Mouse (Mus musculus) urinary bladder, postnatal 25 days (tissue): ENCODE results near the gene Tbc1d1.

ENCODE experiments used
- DNase-seq: peaks from one replicate; pipeline ENCODE4 v3.0.0; 2022; ENCODE audit warnings: low spot score

Gene Tbc1d1

DNA sequence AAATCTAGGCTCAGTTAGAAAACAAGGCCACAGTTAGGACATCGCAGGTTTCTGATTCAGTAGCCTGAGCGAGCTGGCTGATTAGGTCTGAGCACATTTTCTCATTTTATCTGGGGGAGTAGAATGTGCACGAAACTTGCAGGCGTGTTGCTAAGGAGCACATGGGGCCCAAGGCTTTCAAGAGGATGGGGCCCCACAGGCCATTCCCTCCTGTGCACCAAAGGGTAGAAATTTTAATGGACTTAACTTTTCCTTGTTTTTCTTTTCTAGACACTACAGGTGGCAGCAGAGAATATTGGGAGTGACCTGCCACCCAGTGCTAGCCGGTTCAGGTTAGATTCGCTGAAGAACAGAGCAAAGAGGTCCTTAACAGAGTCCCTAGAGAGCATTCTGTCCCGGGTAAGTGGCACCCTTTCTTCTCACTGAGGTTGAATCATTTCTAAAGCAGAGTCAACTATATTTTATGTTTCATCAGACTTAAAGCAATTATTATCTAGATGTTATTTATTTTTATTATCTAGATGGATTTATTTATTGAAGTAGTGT lies 121.6 kb downstream of the Tbc1d1 start:
- DNase-seq = no peak

DNA sequence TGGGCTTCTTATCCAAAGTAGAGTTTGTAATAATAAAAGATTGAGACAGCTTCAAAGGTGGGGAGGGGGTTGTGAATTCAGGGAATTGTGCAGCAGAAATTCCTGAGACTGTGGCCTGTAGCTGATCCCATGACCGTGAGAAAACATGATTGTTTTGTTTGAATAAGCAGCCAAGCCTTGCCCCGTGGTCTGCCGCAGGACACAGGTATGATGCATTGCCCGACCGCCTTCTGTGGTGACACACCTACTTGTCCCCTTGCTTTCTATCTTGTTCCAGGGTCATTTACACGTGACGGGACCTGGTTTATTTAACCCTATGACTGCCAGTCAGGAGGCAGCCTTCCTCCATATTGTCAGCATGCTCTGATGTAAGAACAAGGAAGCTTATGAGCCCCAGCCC lies 123.6 kb downstream of the Tbc1d1 start:
- no peak for DNase-seq

DNA sequence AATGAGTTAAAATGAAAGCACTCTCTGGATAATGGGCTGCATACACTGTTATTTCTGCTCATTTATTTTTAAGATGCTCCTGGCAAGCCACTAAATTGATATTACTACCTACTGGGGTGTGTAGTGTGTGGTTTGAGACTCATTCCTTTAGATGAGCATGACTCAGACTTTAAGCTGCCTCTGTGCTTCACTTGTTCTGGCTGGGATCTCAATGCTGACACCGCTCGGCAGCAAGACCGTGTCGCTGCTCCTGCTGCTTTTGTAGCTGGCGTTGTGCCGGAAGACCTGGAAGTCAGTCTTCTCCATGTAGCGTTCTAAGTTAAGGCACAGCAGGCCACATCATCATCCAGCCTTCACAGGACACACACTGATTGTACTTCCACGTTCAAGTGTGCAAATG lies 124.1 kb downstream of the Tbc1d1 start:
- no peak for DNase-seq

DNA sequence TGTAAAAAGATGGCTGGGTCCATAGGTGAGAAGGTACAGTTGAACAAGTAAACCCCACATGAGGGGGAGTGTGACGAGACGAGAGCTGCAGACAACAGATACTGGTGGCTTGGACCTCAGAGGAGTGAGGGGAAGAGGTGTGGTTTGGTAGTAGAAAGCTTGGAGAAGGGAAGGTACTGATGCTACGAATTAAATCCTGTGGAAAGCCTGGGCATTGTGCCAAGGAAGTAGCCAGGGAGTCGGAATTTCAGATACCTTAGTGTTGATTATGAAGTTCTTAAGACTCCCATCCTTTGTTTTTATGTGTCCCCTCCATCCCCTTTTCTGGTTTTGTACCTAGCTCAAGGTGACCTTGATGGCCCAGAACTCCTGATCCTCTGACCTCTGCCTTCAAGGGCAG lies 124.5 kb downstream of the Tbc1d1 start:
- DNase-seq = no peak

DNA sequence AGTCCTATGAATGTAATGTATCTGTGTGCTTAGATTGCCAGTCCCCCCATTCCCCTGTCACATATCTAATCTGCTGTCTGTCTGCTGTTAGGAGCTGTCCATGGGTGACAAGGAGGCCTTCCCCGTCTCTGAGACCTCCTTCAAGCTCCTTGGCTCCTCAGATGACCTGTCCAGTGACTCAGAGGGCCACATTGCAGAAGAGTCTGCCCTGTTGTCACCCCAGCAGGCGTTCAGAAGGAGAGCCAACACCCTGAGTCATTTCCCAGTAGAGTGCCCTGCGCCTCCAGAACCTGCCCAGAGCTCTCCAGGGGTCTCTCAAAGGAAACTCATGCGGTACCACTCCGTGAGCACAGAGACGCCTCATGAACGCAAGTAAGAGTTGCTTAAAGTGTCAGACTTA lies 125.6 kb downstream of the Tbc1d1 start:
- DNase-seq = no peak

DNA sequence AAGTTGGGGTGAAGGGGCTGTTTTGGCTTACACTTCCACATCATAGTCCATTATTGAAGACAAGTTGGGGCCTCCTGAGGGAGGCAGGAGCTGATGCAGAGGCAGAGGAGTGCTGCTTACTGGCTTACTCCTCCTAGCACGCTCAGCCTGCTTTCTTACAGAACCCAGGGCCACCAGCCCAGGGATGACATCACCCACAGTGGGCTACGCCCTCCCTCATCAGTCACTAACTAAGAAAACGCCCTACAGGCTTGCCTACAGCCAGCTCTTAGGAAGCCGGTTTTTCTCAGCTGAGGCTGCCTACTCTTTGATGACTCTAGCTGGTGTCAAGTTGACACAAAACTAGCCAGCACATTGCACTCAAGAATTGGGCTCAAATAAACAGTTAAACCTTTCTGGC lies 126.5 kb downstream of the Tbc1d1 start:
- DNase-seq = no peak

DNA sequence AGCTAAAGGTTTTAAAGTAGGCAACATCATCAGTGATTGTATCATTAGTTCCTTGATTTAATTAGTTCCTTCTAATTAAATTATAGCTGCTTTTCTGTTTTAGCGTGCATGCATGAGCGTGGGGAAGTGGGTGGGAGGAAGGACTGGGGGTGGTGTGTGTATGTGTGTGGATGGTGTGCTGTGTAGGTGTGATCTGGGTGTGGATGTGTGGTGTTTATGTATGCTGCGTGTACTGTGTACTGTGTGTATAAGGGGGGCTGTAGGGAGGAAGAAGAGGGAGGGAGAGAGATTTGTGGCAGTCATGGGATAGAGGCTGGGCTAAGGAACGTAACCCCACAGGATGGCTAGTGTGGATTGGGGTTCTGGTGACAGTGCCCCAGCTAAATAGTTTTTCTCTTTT lies 129.2 kb downstream of the Tbc1d1 start:
- DNase-seq = no peak

DNA sequence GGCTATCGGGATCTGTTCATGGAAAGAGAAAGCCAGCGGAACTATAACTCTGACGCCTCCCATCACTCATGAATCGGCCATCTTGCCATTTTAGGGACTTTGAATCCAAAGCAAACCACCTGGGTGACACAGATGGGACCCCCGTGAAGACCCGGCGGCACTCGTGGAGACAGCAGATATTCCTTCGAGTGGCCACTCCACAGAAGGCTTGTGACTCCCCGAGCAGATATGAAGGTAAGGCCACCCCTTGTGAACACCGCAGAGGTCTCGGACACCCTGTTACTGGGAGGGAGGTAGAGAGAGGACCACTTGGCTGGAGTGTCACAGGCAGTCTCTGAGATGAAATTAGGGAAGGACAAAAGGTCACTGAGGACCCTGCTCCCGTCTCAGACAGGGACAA lies 129.7 kb downstream of the Tbc1d1 start:
- DNase-seq = no peak

DNA sequence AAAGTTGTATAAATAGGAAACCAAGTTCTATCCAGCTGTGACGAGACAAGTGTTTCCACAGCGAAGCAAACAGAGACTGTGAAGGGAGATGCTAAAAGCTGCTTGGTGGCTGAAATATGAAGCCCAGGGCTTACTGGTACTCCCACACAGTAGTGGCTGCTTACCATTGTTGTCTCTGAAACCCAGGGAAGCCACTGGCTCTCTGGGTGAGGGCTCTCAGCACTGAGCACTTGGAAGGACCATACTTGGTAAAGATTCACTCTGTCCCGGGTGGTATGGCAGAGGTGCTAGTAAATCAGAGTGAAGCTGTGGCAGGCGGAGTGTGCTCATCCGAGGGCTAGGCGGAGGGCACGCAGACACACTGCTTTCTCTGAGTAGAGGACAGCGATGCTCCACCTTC lies 131.2 kb downstream of the Tbc1d1 start:
- DNase-seq = no peak

DNA sequence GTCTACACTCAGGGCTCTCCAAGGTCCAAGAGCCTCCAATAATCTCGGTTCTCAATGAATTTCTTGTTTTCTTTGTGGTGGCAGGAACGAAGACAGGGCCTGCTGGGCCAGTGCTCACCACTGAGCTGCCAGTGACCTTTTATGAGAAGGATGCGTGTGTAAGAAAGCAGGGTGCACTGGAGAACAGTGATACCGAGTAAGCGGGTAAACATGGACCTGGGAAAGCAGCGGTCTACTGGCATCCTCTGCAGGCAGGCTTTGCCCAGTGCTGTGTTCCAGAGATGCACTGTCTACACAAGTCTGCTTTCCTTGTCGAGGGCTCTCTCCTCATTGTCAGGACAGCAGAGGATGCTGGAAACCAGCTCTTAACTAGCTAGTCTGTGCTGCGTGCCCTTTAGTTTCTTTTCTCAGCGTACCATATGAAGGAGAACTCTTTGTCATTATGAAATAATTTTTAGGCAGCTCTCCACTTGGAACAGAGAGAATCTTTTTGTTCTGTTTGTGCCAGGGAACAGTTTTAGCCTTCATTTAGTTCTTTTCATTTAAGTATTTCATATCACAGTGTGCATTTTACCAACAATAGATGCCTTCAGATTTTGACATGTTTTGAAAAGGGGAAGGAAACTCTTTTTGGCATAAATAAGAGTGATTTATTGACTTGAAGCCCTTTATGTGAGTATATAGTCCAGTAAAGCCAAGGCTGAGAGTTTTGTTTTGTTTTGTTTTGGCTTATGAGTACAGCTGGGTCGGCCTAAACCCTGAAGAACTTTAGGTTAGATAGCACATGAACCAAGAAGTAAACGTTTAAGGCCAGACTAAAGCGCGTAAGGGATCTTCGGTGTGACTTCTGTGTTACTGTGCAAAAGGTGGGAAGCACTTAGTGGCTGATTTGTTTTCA lies 132.2 kb downstream of the Tbc1d1 start:
- no peak for DNase-seq

DNA sequence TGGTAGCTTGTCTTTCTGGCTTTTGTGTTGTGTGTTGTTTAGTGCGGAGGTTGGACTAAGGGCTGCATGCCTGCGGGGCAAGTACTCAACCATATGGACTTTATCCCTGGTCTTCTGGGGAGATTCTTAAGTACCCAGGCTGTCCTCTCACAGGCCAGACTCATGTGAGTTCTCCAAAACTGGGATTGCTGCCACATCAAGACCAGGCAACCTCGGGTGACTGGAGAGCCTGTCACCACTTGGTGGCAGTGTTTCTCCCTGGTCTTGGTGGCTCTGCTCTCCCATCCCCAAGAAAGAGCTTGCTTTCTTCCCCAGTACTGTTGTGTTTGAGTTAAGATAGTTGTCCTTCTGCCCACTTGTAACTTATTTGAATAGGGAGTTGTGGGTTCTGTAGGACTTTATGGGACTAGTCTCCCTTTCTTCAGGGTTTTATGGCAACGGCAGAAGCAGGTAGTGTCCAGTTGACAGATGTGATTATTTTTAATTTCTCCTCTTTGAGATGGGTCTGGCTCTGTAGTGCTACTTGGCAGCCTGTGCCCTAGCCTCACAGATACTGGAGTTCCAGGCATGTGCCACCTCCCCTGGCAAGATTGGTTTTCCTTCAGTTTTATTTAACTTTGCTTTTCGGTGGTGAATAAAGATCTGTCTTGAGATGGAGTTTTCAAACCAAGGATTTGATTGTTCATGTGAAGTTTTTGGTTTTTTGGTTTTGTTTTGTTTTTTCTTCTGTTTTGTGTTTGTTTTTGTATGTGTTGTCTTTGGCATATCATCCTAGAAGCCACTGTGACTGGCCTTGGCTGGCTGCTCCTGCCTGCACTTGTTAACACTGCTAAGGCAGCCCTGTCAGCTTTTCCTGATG lies 133.3 kb downstream of the Tbc1d1 start:
- DNase-seq = peak; percentile 72

DNA sequence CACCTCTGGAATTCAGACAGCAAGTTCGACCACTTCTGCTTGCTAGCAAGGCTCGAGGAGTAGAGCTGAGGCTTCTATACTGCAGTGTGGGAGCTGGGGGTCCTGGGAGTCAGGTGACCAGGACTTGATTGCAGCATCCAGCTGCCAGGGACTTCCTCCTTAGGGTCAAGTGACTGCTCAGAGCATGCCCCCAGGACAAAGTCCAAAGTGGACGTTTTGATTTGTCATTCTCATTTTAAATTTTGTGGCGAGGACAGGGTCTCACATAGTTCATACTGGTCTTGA lies 133.9 kb downstream of the Tbc1d1 start:
- no peak for DNase-seq

DNA sequence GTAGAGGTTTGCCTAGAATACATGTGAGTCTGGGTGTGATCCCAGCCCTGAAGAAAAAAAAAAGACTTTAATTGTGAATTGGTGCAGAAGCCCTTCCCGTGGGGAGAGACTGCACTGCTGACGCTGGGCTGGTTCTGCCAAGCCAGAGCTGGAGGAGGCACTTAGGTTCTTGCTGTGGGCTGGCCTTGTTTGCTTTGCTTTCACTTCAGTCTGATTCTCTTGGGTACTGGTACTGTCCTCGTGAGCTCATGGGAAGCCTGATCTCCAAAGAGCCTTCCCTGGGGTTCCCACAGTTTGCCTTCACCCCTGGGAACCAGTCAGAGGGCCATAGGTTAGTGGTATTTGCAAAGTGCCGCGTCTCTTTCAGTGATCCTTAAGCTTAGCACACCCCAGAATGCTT lies 135.6 kb downstream of the Tbc1d1 start:
- DNase-seq = no peak

DNA sequence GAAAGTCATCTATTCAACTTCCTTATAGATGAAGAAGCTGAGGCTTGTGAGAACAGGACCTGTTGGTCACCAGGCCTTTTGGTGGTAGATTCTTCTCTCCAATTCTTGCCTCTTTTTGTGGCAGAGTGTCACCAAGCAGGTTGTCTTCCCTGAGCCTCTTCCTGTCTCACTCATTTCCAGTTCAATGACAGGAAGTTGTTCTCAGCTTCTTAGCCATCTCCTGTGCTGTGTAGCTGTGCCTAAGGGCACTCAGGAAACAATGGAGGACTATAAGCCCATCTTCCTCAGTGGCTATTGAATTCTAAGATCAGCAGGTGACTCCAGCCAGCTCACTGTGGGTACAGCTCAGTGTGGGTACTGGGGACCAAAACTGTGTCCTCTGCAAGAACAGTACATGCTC lies 139.5 kb downstream of the Tbc1d1 start:
- no peak for DNase-seq

DNA sequence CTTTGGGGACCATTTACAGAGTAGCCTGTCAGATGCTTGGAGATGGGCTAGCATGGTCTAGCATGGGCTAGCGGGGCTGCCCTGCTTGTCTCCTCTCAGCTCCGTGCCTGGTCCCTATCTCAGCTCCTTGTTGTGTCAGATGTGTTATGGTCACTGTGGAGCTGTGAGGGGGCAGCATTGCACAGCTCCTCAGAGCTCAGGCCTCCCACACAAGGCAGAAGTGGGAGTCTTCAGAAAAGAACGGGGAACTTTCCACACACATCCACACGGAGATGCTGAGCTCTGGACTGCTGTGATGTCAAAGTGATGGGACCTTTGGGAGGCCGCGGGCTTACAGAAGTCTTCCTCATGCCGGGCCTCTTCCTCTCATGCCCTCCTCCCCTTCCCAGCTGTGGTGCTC lies 140.2 kb downstream of the Tbc1d1 start:
- no peak for DNase-seq

DNA sequence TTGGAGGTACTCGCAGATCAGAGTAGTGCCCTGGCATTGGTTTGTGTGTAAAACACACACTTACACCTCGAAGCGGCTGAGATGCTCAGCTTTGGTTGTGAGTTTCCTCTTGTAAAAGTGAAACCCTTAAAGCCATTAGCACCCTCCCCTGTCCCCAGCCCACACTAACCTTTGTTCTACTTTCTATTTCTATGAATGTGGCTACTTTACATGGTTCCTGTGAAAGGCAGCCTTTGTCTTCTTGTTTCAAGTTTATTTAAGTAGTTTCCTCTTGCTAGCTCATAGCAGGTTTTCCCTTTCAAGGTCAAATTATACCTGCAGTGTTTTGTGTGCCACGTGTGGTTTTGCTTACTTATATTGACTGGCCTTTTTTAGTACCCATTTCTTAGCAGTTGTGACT lies 141.0 kb downstream of the Tbc1d1 start:
- DNase-seq = no peak

DNA sequence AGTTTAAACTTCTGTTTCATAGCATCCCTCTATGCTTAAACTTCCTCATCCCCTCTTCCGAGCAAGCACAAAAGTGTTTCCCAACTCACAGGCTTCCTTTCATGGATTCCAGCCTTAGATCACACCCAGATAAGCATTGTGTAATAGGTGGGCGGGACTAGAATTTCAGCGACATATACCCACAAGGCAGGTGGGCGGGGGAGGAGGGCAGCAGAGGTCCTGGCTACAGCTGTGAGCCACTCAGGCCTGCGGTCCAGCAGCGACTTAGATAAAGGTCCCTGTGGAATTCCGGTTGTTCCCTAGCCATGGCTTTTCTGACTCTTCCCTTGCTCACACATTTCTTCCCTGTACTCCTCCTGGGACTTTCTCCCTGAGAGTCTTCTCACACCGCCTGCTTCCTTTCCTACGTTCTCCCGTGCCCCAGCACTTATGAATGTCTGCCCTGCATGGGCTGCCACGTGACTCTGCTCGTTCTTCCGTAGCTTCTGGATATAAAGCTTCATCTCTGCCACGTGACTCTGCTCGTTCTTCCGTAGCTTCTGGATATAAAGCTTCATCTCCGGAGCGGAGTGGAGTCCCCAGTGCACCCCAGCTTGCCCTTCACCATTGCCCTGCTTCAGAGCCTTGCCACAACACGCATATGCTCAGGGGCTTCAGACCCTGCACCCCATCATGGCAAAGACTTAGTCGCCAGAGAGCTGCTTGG lies 142.4 kb downstream of the Tbc1d1 start:
- no peak for DNase-seq

DNA sequence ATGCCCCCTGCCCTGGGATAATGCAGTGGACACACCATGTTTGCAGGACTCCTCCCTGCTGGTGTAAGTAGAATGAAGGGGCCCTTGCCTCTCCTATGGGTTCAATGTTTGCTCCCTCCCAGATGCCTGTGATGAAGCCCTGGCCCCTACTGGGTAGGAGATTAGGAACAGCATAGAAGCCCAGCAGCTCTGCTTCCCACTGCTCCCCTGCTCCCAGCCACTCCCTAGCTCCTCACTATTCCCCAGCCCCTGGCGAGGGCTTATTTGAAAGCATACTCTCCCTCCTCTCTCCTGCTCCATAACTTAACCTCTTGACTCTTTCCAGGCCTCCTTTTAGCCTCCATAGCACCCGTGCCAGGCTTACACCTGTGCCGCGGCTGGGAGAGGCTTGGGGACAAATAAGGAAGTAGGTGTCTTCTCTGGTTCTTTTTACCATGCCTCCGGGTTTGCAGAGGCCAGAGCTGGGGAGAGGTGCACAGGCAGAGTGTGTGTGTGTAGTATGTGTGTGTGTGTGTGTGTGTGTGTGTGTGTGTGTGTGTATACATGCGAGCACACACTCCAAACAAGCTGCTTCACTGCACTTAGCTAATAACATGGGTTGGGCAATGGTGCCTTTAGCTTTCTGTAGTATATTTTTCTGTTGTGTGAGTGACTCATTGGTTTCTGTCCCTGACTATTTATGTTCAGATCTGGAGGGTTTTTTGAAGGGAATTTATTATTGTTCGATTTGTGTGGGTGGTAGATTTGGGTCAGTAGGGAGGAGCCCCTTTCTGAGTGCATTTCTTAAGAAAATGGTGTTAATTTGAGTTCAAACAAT lies 143.6 kb downstream of the Tbc1d1 start:
- DNase-seq = no peak

DNA sequence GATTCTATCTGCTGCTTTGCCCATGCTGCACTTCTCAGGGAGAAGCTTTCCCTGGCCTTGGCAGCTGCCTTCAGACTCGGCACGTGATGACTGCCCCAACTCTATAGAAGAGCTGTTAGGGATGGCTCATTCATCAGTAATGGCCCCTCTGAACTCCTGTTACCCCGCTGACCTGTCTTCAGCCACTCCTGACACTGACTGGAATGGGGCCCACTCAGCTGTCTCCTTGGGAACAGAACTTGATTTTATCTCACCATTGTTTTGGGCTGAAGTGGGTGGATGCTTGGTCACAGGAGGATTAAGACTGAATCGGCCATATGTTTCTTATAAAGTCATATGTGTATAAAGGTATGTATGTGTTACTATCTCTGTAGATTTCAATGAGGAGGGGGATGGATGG lies 145.1 kb downstream of the Tbc1d1 start:
- DNase-seq = no peak

DNA sequence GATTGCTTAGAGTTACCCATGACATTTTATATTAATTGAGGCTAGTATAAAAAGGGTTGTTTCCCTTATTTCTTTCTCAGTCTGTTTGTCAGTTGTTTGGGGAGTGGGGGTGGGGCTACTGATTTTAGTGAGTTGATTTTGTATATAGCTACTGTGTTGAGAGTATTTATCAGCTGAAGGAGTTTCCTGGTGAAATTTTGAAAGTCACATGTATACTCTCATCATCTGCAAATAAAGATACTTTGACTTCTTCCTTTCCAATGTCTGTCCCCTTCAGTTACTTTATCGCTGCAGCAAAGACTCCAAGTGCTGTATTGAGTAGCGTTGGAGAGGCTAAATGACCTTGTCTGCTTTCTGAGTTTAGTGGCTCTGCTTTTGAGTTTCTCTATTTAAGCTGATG lies 151.2 kb downstream of the Tbc1d1 start:
- DNase-seq = no peak

DNA sequence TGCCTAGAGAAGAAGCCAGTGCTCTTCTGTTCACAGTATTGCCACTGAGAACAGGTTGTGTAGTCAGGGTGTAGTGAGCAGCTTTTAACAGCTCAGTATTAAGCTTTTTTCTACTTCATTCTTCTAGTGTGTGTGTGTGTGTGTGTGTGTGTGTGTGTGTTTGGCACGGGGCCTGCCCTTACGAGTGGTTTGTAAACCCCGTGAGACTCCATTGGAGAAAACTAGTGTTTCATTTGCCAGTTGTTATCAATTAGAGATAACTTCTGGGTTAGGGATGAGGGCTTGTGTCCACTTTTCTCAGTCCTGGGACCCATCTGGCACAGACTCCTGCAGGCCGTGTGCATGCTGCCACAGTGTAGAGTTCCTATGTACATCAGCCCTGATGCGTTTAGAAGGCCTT lies 156.2 kb downstream of the Tbc1d1 start:
- DNase-seq = no peak

DNA sequence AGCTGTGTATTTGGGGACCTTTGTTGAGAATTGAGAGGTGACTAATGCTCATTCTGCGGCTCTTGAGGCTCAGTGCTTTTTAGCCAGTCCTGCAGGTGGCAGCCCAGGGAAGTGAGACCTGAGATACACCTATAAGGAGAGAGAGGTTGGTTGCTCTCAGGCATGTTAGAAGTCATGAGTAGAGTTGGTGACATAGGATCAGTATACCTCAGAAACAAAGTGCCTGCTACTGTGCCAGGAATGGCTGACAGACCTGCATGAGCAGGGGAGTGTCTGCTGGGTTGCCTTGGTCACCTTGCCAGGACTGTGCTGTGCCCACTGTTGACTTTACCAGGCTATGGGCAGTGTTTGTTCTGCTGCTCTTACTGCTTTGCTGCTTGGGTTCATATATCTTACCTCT lies 157.4 kb downstream of the Tbc1d1 start:
- DNase-seq = no peak
